Mouse (Mus musculus): ENCODE results near the gene Mtmr11. TPM values are rescaled to one million over a fixed set of nuclear protein-coding genes. Genes with fewer than 3 reads are reported as not detected.

The Mtmr11 gene
- polyA plus RNA-seq, 1 experiment from 2014 or later: 33.6 TPM

DNA sequence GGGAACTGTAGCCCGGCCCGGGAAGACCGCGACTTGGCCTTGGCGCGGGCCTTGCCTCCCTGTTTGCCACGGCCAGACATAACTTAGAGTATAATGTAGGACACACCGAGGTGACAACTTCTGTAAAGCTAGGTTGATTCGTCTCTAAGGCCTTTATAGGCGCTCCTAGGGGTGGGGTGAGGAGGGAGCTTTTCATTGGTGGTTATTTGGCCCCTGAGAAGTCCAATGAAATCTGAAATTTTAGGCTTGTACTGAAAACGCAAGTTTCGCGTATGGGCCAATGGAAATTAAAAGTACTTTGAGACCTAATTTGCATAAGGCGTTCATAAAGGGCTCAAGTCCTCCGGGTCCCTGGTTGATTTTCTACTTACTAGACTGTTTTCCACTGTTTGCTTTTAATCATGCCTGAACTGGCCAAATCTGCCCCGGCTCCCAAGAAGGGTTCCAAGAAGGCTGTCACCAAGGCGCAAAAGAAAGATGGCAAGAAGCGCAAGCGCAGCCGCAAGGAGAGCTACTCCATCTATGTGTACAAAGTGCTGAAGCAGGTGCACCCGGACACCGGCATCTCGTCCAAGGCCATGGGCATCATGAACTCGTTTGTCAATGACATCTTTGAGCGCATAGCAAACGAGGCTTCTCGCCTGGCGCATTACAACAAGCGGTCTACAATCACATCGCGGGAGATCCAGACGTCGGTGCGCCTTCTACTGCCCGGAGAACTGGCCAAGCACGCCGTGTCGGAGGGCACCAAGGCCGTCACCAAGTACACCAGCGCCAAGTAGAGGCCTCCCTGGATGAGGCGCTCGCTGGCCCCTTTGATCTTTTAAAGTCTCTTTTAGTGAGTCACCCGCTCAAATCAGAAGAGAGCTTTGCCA, 59.2 kb downstream of the Mtmr11 start, which contains the start of the genes Hist2h2ac and Hist2h2be:
Gene Hist2h2ac, minus strand, starts transcription at position 116 of the 875 bp plus-strand sequence.
Gene Hist2h2be, plus strand, starts transcription at position 355 of the 875 bp plus-strand sequence.
- Histone ChIP-seq H3K4me2 (peak within 1 kb of the TSS; percentile 75), H3K27me3 (no peaks in the 10 kb centered on the region), H3K36me3 (no peaks in the 10 kb centered on the region), H3K9ac (peak within 1 kb of the TSS; percentile 74), H3K4me1 (peaks cover 16% of the 10 kb centered on the region), H3K27ac (peak within 1 kb of the TSS; percentile 99), H3K9me3 (no peaks in the 10 kb centered on the region), H3K4me3 (peak within 1 kb of the TSS; percentile 57)
- ATAC-seq (ENCODE audit: insufficient number of reproducible peaks, low FRiP score, low TSS enrichment, low read depth): peak; percentile 87
- WGBS: under 1% methylated on average over 43 of the region's 43 CpGs

Small RNA genes lying within 50 kb of the gene (microRNA-seq; reads per million reads assigned to microRNA genes)
- not detected for gene Gm44492

Other genes with a start within 250 kb of the Mtmr11 start
- 167 and 177 TPM in 2 replicates for gene Anp32e, start 232.8 kb upstream of the Mtmr11 start, polyA plus RNA-seq (2015; fragmentation: Nextera tagmentation; extraction: Ambion mirVana)
- gene Plekho1, start 166.0 kb upstream of the Mtmr11 start, polyA plus RNA-seq (2015; fragmentation: Nextera tagmentation; extraction: Ambion mirVana): 35.2 and 39.2 TPM in 2 replicates
- gene Vps45, start 103.5 kb upstream of the Mtmr11 start, polyA plus RNA-seq (2015; fragmentation: Nextera tagmentation; extraction: Ambion mirVana): 35.8 and 37.0 TPM in 2 replicates
- 21.0 and 24.7 TPM in 2 replicates for gene Otud7b, start 57.5 kb upstream of the Mtmr11 start, polyA plus RNA-seq (2015; fragmentation: Nextera tagmentation; extraction: Ambion mirVana)
- 148 TPM in 2 replicates for gene Sf3b4, start 10.3 kb downstream of the Mtmr11 start, polyA plus RNA-seq (2015; fragmentation: Nextera tagmentation; extraction: Ambion mirVana)
- 2.7 and 3.0 TPM in 2 replicates for gene Sv2a, start 19.1 kb downstream of the Mtmr11 start, polyA plus RNA-seq (2015; fragmentation: Nextera tagmentation; extraction: Ambion mirVana)
- gene Bola1, start 57.7 kb downstream of the Mtmr11 start, polyA plus RNA-seq (2015; fragmentation: Nextera tagmentation; extraction: Ambion mirVana): 45.2 and 46.0 TPM in 2 replicates
- gene Hist2h2ab, start 57.9 kb downstream of the Mtmr11 start, polyA plus RNA-seq (2015; fragmentation: Nextera tagmentation; extraction: Ambion mirVana): not detected in 2 replicates
- gene Hist2h2ac, start 58.9 kb downstream of the Mtmr11 start, polyA plus RNA-seq (2015; fragmentation: Nextera tagmentation; extraction: Ambion mirVana): 5.9 and 8.7 TPM in 2 replicates
- gene Hist2h2be, start 59.1 kb downstream of the Mtmr11 start, polyA plus RNA-seq (2015; fragmentation: Nextera tagmentation; extraction: Ambion mirVana): 5.3 and 5.4 TPM in 2 replicates
- gene Hist2h3c2, start 77.1 kb downstream of the Mtmr11 start, polyA plus RNA-seq (2015; fragmentation: Nextera tagmentation; extraction: Ambion mirVana): 3.5 and 4.1 TPM in 2 replicates
- 27.0 and 35.1 TPM in 2 replicates for gene Hist2h2aa2, start 78.3 kb downstream of the Mtmr11 start, polyA plus RNA-seq (2015; fragmentation: Nextera tagmentation; extraction: Ambion mirVana)
- gene Hist2h2aa1, start 83.5 kb downstream of the Mtmr11 start, polyA plus RNA-seq (2015; fragmentation: Nextera tagmentation; extraction: Ambion mirVana): 21.8 and 24.8 TPM in 2 replicates
- 0.13 and 0.60 TPM in 2 replicates for gene Hist2h3c1, start 84.7 kb downstream of the Mtmr11 start, polyA plus RNA-seq (2015; fragmentation: Nextera tagmentation; extraction: Ambion mirVana)
- 3.9 and 11.4 TPM in 2 replicates for gene Hist2h4, start 101.3 kb downstream of the Mtmr11 start, polyA plus RNA-seq (2015; fragmentation: Nextera tagmentation; extraction: Ambion mirVana)
- 37.0 and 53.8 TPM in 2 replicates for gene Hist2h3b, start 106.7 kb downstream of the Mtmr11 start, polyA plus RNA-seq (2015; fragmentation: Nextera tagmentation; extraction: Ambion mirVana)
- 5.2 and 10.7 TPM in 2 replicates for gene Hist2h2bb, start 107.7 kb downstream of the Mtmr11 start, polyA plus RNA-seq (2015; fragmentation: Nextera tagmentation; extraction: Ambion mirVana)
- gene Fcgr1, start 132.0 kb downstream of the Mtmr11 start, polyA plus RNA-seq (2015; fragmentation: Nextera tagmentation; extraction: Ambion mirVana): 2.6 and 3.5 TPM in 2 replicates